Mouse (Mus musculus) olfactory bulb, adult 2 months (tissue): ENCODE data around the gene Oxsr1.

ENCODE experiments used
- CTCF ChIP-seq: fragments of 200-500 bp; IDR thresholded peaks from 2 replicates; pipeline ENCODE4 v1.5.1; 2012; ENCODE audit warnings: low read depth, mild to moderate bottlenecking, low read length, moderate library complexity; ENCODE audit not compliant: insufficient read depth
- POLR2A ChIP-seq: fragments of 200-500 bp; IDR thresholded peaks from 2 replicates; pipeline ENCODE4 v1.6.1; 2012; ENCODE audit warnings: mild to moderate bottlenecking, low read depth, low read length, moderate library complexity; ENCODE audit not compliant: insufficient read depth

GRCm38 (mm10) chr9:119205756-119206155, 116.5 kb downstream of the Oxsr1 start:
- TF ChIP-seq CTCF (no peak), POLR2A (no peak)
